Mouse (Mus musculus) kidney, postnatal 0 days (tissue): Measurements from ENCODE around the gene Camkmt. TPM values are rescaled to one million over a fixed set of nuclear protein-coding genes. Genes with fewer than 3 reads are reported as not detected.

Experiments used
- ATAC-seq: fragments of 200-750 bp; cut with Nextera tagmentation; replicated peaks from 2 replicates; pipeline ENCODE4 v1.8.0; 2017; ENCODE audit warnings: low read depth, moderate number of reproducible peaks, moderate TSS enrichment, moderate library complexity; ENCODE audit not compliant: low FRiP score
- DNase-seq: peaks from one replicate; pipeline ENCODE4 v3.0.0-alpha.2; 2016; ENCODE audit warnings: low spot score
- H3K27ac ChIP-seq: fragments of 300-500 bp; sonication (generic); 2 replicates; pipeline ENCODE4 v1.5.1; 2014; ENCODE audit warnings: mild to moderate bottlenecking
- H3K27me3 ChIP-seq: fragments of 300-500 bp; sonication (generic); 2 replicates; pipeline ENCODE4 v1.6.1; 2014; ENCODE audit warnings: low read length, mixed read lengths; ENCODE audit not compliant: insufficient read depth
- H3K36me3 ChIP-seq: fragments of 300-500 bp; sonication (generic); 2 replicates; pipeline ENCODE4 v1.6.1; 2014; ENCODE audit warnings: low read length, mixed read lengths; ENCODE audit not compliant: insufficient read depth
- H3K4me1 ChIP-seq: fragments of 300-500 bp; sonication (generic); replicated peaks from 2 replicates; pipeline ENCODE4 v1.6.1; 2014; ENCODE audit warnings: antibody characterized with exemption, low read length, mixed read lengths; ENCODE audit not compliant: insufficient read depth
- H3K4me2 ChIP-seq: fragments of 300-500 bp; sonication (generic); 2 replicates; pipeline ENCODE4 v1.6.1; 2014; ENCODE audit warnings: mild to moderate bottlenecking, low read length, moderate library complexity, mixed read lengths
- H3K4me3 ChIP-seq: fragments of 300-500 bp; sonication (generic); replicated peaks from 2 replicates; pipeline ENCODE4 v1.5.1; 2014; ENCODE audit warnings: low read depth, low read length
- H3K9ac ChIP-seq: fragments of 300-500 bp; sonication (generic); 2 replicates; pipeline ENCODE4 v1.6.1; 2014; ENCODE audit warnings: low read depth, low read length
- H3K9me3 ChIP-seq: fragments of 300-500 bp; sonication (generic); replicated peaks from 2 replicates; pipeline ENCODE4 v1.6.1; 2016; ENCODE audit warnings: low read length, inconsistent platforms, mixed read lengths
- CTCF ChIP-seq: IDR thresholded peaks from 2 replicates; pipeline ENCODE4 v1.5.1; 2016; ENCODE audit warnings: antibody characterized with exemption, low read depth, mild to moderate bottlenecking, moderate library complexity
- WGBS: fragments of 180-500 bp; shearing (Covaris S2); extraction: QIAGEN DNeasy Blood & Tissue Kit; methylation state at CpG from one replicate; pipeline ENCODE4 v1.1.7; 2014; 5-methylcytosine and 5-hydroxymethylcytosine counted together
- polyA plus RNA-seq: library from polyadenylated mRNA; unstranded; fragments of >200 nt; fragmentation: Nextera tagmentation; extraction: Ambion mirVana; gene quantifications from 2 replicates; pipeline ENCODE4 v1.2.1, GENCODE M21; 2015

The Camkmt gene
- polyA plus RNA-seq, 1 experiment from 2014 or later = 14.4 TPM

DNA sequence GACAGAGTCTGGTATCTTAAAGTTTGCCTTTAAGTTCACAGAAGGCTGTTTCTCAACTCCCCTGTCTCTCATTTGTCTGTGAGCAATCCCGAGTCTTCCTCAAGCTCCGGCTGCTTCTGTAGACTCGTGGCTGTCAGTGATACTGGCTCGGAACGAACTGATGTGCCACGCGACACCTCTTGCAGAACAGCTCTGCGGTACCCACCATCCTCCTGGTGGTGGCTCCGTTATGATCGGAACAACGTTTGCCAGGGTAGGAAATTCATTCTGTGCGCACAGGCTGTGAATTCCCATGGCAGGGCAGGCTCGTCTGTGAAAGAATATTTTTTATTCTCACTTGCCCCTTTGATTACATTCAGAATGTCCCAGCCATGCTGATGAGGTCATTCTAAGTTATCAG is 221.0 kb downstream of the Camkmt start:
- Histone ChIP-seq H3K27me3 (no peaks in the 10 kb centered on the region), H3K27ac (no peak overlapping the region), H3K4me2 (no peak overlapping the region), H3K4me1 (no peaks in the 10 kb centered on the region), H3K9ac (no peak overlapping the region), H3K36me3 (no peaks in the 10 kb centered on the region), H3K9me3 (no peaks in the 10 kb centered on the region), H3K4me3 (no peak overlapping the region)
- ATAC-seq = no peak
- DNase-seq = no peak
- WGBS = 75% methylated on average over 13 of the region's 13 CpGs
- TF ChIP-seq CTCF = no peak

- H3K9ac ChIP-seq = no peak overlapping the region
- DNase-seq = no peak
- no peak for ATAC-seq
- WGBS = 75% methylated on average over 10 of the region's 10 CpGs
- no peaks in the 10 kb centered on the region for H3K27me3 ChIP-seq
- H3K36me3 ChIP-seq = no peaks in the 10 kb centered on the region
- TF ChIP-seq CTCF = no peak
- H3K4me3 ChIP-seq = no peak overlapping the region
- no peak overlapping the region for H3K27ac ChIP-seq
- no peaks in the 10 kb centered on the region for H3K4me1 ChIP-seq
- H3K9me3 ChIP-seq = no peaks in the 10 kb centered on the region
- H3K4me2 ChIP-seq = no peak overlapping the region
These were observed 228.0 kb downstream of the Camkmt start for GRCm38 (mm10) chr17:85318401-85318800.

DNA sequence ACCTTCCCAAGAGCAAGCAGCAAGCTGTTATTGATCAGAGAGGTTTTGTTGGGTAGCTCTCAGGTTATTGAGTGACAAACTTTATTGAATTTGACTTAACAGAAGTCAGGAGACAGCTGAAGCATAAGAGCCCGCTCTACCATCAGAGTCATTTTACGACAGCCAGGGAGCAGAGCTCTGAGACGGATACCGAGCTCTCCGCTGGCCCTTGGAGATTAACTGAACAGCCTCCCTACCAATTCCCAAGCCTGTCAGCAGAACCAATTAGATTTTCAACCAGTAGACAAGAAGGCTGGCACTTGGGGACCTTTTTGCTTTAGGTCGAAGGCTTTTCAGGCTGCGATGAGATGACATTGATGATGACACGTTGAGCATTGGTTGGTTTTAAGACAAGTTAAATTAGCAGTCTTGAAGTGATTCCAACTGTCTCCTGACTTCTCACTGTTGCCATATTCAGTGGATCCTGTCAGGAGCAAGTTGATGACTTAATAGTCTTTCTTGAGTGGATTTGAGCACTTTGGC is 229.5 kb downstream of the Camkmt start:
- Histone ChIP-seq H3K4me1 (no peaks in the 10 kb centered on the region), H3K9me3 (no peaks in the 10 kb centered on the region), H3K27ac (no peak overlapping the region), H3K9ac (no peak overlapping the region), H3K4me3 (no peak overlapping the region), H3K36me3 (no peaks in the 10 kb centered on the region), H3K4me2 (no peak overlapping the region), H3K27me3 (no peaks in the 10 kb centered on the region)
- TF ChIP-seq CTCF = no peak
- 63% methylated on average over 8 of the region's 8 CpGs for WGBS
- no peak for ATAC-seq
- DNase-seq = no peak

DNA sequence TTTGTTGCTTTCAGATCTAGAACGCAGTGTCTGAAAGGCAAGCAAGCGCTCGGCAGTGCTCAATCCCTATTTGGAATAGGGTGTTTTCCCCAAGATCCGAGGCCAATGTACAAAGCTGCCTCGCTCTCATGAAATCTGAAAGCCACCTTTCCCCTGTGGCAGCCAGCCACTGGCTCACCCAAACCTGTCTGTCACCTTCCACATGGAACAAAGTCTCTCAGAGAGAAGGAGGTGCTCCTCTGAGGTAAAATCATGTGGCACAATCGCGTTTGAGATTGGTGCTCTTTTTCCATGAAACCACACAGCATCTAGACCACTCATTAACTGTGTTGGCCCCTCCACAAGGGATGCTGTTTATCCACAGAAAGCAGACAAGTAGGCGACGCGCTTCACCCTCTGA is 238.5 kb downstream of the Camkmt start:
- Histone ChIP-seq H3K9me3 (no peaks in the 10 kb centered on the region), H3K4me2 (no peak overlapping the region), H3K27ac (no peak overlapping the region), H3K4me3 (no peak overlapping the region), H3K36me3 (no peaks in the 10 kb centered on the region), H3K9ac (no peak overlapping the region), H3K4me1 (no peaks in the 10 kb centered on the region), H3K27me3 (no peaks in the 10 kb centered on the region)
- ATAC-seq = no peak
- DNase-seq = no peak
- 90% methylated on average over 10 of the region's 10 CpGs for WGBS
- no peak for TF ChIP-seq CTCF

- no peak for DNase-seq
These were observed 245.1 kb downstream of the Camkmt start for GRCm38 (mm10) chr17:85335464-85335863.

GRCm38 (mm10) chr17:85337666-85338065 is 247.3 kb downstream of the Camkmt start:
- 73% methylated on average over 7 of the region's 7 CpGs for WGBS
- H3K27ac ChIP-seq = no peak overlapping the region
- TF ChIP-seq CTCF = no peak

More at GRCm38 (mm10) chr17:85335464-85335863, 245.1 kb downstream of the Camkmt start:
- no peak for ATAC-seq
- Histone ChIP-seq H3K4me3 (no peak overlapping the region), H3K9me3 (no peaks in the 10 kb centered on the region), H3K27ac (no peak overlapping the region), H3K9ac (no peak overlapping the region), H3K36me3 (no peaks in the 10 kb centered on the region), H3K4me1 (no peaks in the 10 kb centered on the region), H3K27me3 (no peaks in the 10 kb centered on the region), H3K4me2 (no peak overlapping the region)
- TF ChIP-seq CTCF = no peak
- 81% methylated on average over 10 of the region's 10 CpGs for WGBS

DNA sequence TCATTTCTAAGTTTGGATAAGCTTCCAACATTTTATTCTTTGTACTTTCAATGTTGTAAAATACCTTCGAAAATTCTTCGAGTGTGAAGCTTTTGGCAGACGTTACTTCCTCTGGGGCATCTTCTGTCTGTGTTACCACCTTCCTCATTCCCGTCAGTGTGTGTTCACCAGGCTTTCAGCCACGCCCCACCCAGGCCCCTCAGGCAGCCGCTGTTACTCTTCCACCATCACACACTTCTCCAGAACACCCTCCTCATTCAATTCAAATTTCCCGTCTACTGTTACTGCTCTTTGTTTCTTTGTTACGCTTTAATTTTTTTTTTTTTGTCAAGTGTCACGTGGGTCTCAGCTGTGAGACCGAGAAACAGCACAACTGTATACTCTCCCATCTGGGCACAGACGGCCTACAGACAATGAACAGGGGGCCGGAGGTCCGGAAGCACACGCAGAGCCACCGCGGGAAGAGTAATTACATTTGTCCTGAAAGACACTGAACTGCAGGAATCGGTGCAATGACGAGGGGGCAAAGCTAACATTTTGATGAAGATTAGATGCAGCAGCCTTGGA is 250.9 kb downstream of the Camkmt start:
- no peak for ATAC-seq
- H3K4me1 ChIP-seq = no peaks in the 10 kb centered on the region
- H3K9me3 ChIP-seq = no peaks in the 10 kb centered on the region
- H3K27me3 ChIP-seq = no peaks in the 10 kb centered on the region
- DNase-seq = no peak
- TF ChIP-seq CTCF = no peak
- H3K4me3 ChIP-seq = no peak overlapping the region
- WGBS = 75% methylated on average over 18 of the region's 18 CpGs
- H3K4me2 ChIP-seq = no peak overlapping the region
- no peak overlapping the region for H3K27ac ChIP-seq
- no peaks in the 10 kb centered on the region for H3K36me3 ChIP-seq
- no peak overlapping the region for H3K9ac ChIP-seq

More at GRCm38 (mm10) chr17:85337666-85338065, 247.3 kb downstream of the Camkmt start:
- Histone ChIP-seq H3K9me3 (no peaks in the 10 kb centered on the region), H3K27me3 (no peaks in the 10 kb centered on the region), H3K36me3 (no peaks in the 10 kb centered on the region), H3K4me3 (no peak overlapping the region), H3K9ac (no peak overlapping the region), H3K4me2 (no peak overlapping the region), H3K4me1 (no peaks in the 10 kb centered on the region)
- DNase-seq (no peak), ATAC-seq (no peak)
